Mouse (Mus musculus): ENCODE data around the gene Gm29554.

The Gm29554 gene

DNA sequence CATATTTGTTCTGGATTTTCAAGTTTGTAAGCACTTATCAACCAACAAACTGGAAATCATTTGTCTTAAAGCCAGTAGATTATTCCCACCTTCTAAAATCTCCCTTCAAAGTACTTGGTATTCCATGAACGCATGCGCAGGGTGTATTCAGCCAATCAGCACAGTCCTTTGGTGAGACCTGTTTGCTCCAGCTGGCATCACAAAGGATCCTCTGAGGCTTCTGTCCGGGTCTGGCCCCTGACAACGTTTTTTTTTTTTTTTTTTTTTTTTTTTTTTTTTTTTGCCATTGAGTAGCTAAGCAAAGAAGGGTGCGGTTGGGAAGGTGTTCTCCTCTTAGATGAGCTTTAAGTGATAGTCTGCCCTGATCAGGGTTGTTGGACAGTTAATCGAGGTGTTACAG lies at the start of gene Gm29554:
TSS of gene Gm29554 (plus strand) at position 301 of the 400 bp plus-strand sequence.
- WGBS, result no CpG with 5 or more reads among the region's 6 CpGs

Data from cerebral cortex, adult 2 months (tissue).